Mouse (Mus musculus) spleen, adult 2 months (tissue): ENCODE results near the gene Fam163a. TPM values are rescaled to one million over a fixed set of nuclear protein-coding genes. Genes with fewer than 3 reads are reported as not detected.
A peak's percentile ranks its signal among the peaks of the same experiment; 100 is the strongest.
"Not testable (repeated sequence)": the region's sequence is repeated elsewhere in the genome, so short reads cannot be mapped to it uniquely, and the experiment has no call there.

ENCODE experiments used
- DNase-seq, 2 experiments: peaks; one replicate each; pipeline versions ENCODE4 v3.0.0 to v3.0.0-alpha.2; 2012 to 2021; ENCODE audit warnings: low spot score in 2 of 2, low read depth in 1 of 2
- H3K27ac ChIP-seq: fragments of 200-500 bp; 2 replicates; pipeline ENCODE4 v1.5.1; 2012; ENCODE audit warnings: low read length, inconsistent platforms; ENCODE audit not compliant: insufficient read depth
- H3K27me3 ChIP-seq: fragments of 200-500 bp; 2 replicates; pipeline ENCODE4 v1.6.1; 2012; ENCODE audit warnings: mild to moderate bottlenecking, moderate library complexity, low read length, inconsistent platforms; ENCODE audit not compliant: control insufficient read depth, insufficient read depth
- H3K36me3 ChIP-seq: fragments of 200-500 bp; 2 replicates; pipeline ENCODE4 v1.6.1; 2012; ENCODE audit warnings: mild to moderate bottlenecking, low read length, inconsistent platforms; ENCODE audit not compliant: control insufficient read depth, insufficient read depth
- H3K4me1 ChIP-seq: fragments of 200-500 bp; 2 replicates; pipeline ENCODE4 v1.6.1; 2011; ENCODE audit warnings: inconsistent platforms; ENCODE audit not compliant: control insufficient read depth, insufficient read depth, insufficient read length
- H3K4me3 ChIP-seq: fragments of 200-500 bp; 2 replicates; pipeline ENCODE4 v1.5.1; 2011; ENCODE audit warnings: mild to moderate bottlenecking, inconsistent platforms; ENCODE audit not compliant: insufficient read depth, insufficient read length; ENCODE audit errors: extremely low read depth
- CTCF ChIP-seq: fragments of 200-500 bp; IDR thresholded peaks from 2 replicates; pipeline ENCODE4 v1.5.1; 2011; ENCODE audit warnings: mild to moderate bottlenecking, inconsistent platforms; ENCODE audit not compliant: insufficient read depth, insufficient read length, insufficient replicate concordance; ENCODE audit errors: extremely low read depth
- POLR2A ChIP-seq: fragments of 200-500 bp; IDR thresholded peaks from 2 replicates; pipeline ENCODE4 v1.6.1; 2011; ENCODE audit warnings: low read depth, low read length, inconsistent platforms
- WGBS: fragments of 180-500 bp; shearing (Covaris S2); methylation state at CpG from one replicate; pipeline ENCODE4 v1.1.7; 2018; 5-methylcytosine and 5-hydroxymethylcytosine counted together
- polyA plus RNA-seq: library from polyadenylated mRNA; depleted of rRNA; stranded (reverse); fragments of >200 nt; gene quantifications from 2 replicates; pipeline ENCODE4 v1.2.3, GENCODE M21; 2012

Fam163a gene
- polyA plus RNA-seq, 1 experiment, result not detected

- TF ChIP-seq POLR2A (no peak), CTCF (peak; percentile 22; the same call in 1 of the 2 replicates)
Observed at GRCm38 (mm10) chr1:156043027-156043426, 161.8 kb downstream of the Fam163a start.

GRCm38 (mm10) chr1:156042481-156042880 lies 162.3 kb downstream of the Fam163a start:
- Histone ChIP-seq H3K36me3 (peaks cover 2% of the 10 kb centered on the region), H3K27me3 (no peaks in the 10 kb centered on the region), H3K4me3 (no peak overlapping the region), H3K27ac (no peak overlapping the region), H3K4me1 (no peaks in the 10 kb centered on the region)
- TF ChIP-seq CTCF (no peak), POLR2A (no peak)
- no peak for DNase-seq
- WGBS, result 81% methylated on average over 5 of the region's 5 CpGs

More at GRCm38 (mm10) chr1:156043027-156043426, 161.8 kb downstream of the Fam163a start:
- no peak overlapping the region for H3K4me3 ChIP-seq
- no peak overlapping the region for H3K27ac ChIP-seq
- DNase-seq, result peak; percentile 46 to 50
- WGBS, result 17% methylated on average over 4 of the region's 4 CpGs
- no peaks in the 10 kb centered on the region for H3K4me1 ChIP-seq
- peaks cover 4% of the 10 kb centered on the region for H3K36me3 ChIP-seq
- H3K27me3 ChIP-seq, result no peaks in the 10 kb centered on the region

- WGBS, result 36% methylated on average over 7 of the region's 7 CpGs
- Histone ChIP-seq H3K27ac (no peak overlapping the region), H3K4me1 (no peaks in the 10 kb centered on the region), H3K36me3 (peaks cover 2% of the 10 kb centered on the region; the same call in 1 of the 2 replicates), H3K27me3 (no peaks in the 10 kb centered on the region), H3K4me3 (no peak overlapping the region)
- DNase-seq, result no peak
- TF ChIP-seq CTCF (no peak), POLR2A (no peak)
Observed at GRCm38 (mm10) chr1:156041451-156042241, 163.2 kb downstream of the Fam163a start.

- TF ChIP-seq POLR2A (peak; percentile 88; the same call in 1 of the 2 replicates), CTCF (no peak)
- H3K27me3 ChIP-seq, result no peaks in the 10 kb centered on the region
- WGBS, result 1% methylated on average over 22 of the region's 22 CpGs
- H3K36me3 ChIP-seq, result peaks cover 2% of the 10 kb centered on the region; the same call in 1 of the 2 replicates
- peak overlapping the region; percentile 12 for H3K27ac ChIP-seq
- peak overlapping the region; percentile 59 for H3K4me3 ChIP-seq
- no peaks in the 10 kb centered on the region for H3K4me1 ChIP-seq
- peak; percentile 75 to 89 for DNase-seq
Observed at GRCm38 (mm10) chr1:156040731-156041401, 164.0 kb downstream of the Fam163a start.

GRCm38 (mm10) chr1:156039989-156040388 lies 164.8 kb downstream of the Fam163a start:
- WGBS, result 79% methylated on average over 7 of the region's 7 CpGs
- not testable (repeated sequence) for H3K27me3 ChIP-seq, H3K4me1 ChIP-seq, H3K4me3 ChIP-seq, H3K27ac ChIP-seq, H3K36me3 ChIP-seq
- DNase-seq, result peak in 1 of 2 experiments; percentile 6

DNA sequence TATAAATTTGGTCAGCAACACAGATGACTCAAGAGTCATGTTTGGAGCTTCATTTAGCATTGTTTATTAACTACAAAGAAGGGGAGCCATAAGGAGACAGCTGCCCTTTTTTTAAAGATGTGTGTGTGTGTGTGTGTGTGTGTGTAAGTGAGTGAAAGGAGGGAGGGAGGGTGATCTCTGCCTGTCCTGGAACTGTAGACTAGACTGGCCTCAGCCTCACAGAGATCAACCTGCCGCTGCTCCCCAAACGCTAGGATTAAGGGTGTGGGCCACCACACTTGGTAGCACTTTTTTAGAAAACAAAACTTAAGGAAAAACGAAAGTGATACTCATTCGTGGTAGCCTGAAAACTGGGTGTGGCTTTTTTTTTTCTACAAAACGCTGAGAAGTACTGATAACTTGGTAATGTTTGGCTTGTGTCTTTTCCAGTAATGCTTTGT lies 167.7 kb downstream of the Fam163a start:
- H3K27ac ChIP-seq, result peak overlapping the region; percentile 99
- no peaks in the 10 kb centered on the region for H3K27me3 ChIP-seq
- peaks cover 3% of the 10 kb centered on the region; the same call in 1 of the 2 replicates for H3K4me1 ChIP-seq
- peaks cover 12% of the 10 kb centered on the region for H3K36me3 ChIP-seq
- WGBS, result 1% methylated on average over 5 of the region's 5 CpGs
- peak overlapping the region; percentile 58 for H3K4me3 ChIP-seq
- TF ChIP-seq CTCF, result no peak
- peak; percentile 19 for TF ChIP-seq POLR2A
- DNase-seq, result peak; percentile 14 to 48
